1 mouse cellular context compared by ENCODE assay signal in genomic region chr8:126831312-126832162, GRCm38 (mm10).
TF ChIP-seq lines count a peak whose summit lies in the region.

No protein-coding gene starts in this region.

TF ChIP-seq in MEL, 35 proteins besides CTCF, POLR2A, EP300 and RAD21 (continued from another document):
- TF ChIP-seq CHD1 (IDR thresholded peaks at IDR 0.05; ENCODE audit: low read depth, low read length) (peak; percentile 25; the same call in 1 of the 2 replicates), TAL1 (IDR thresholded peaks at IDR 0.05; ENCODE audit: low read length) (no peak), MYB (IDR thresholded peaks at IDR 0.05; ENCODE audit: low read depth, low read length) (peak; percentile 76)
TF ChIP-seq in MEL: peak in this region for 22.
